Mouse (Mus musculus) heart, embryonic 14.5 days (tissue): ENCODE data around the gene Gnl2. TPM values are rescaled to one million over a fixed set of nuclear protein-coding genes. Genes with fewer than 3 reads are reported as not detected.

Experiments
- ATAC-seq: fragments of 200-750 bp; cut with Nextera tagmentation; 2 replicates; pipeline ENCODE4 v1.8.0; 2017; ENCODE audit warnings: low read depth, moderate TSS enrichment; ENCODE audit not compliant: insufficient number of reproducible peaks, insufficient read depth, low FRiP score
- H3K27ac ChIP-seq, 2 experiments: fragments of 200-500 bp in 1 of 2; fragments of 300-500 bp in 1 of 2; sonication (generic) in 1 of 2; replicated peaks in 1 of 2; 2 replicates each; pipeline ENCODE4 v1.5.1; 2012 to 2014; ENCODE audit warnings: low read depth in 2 of 2, low read length in 2 of 2, control low read depth in 1 of 2, mild to moderate bottlenecking in 1 of 2, mixed read lengths in 1 of 2; ENCODE audit not compliant: control insufficient read depth in 1 of 2, insufficient read depth in 1 of 2
- H3K27me3 ChIP-seq: fragments of 300-500 bp; sonication (generic); 2 replicates; pipeline ENCODE4 v1.6.1; 2014; ENCODE audit warnings: mild to moderate bottlenecking, low read length, control low read depth; ENCODE audit not compliant: control insufficient read depth, insufficient read depth
- H3K36me3 ChIP-seq: fragments of 300-500 bp; sonication (generic); 2 replicates; pipeline ENCODE4 v1.6.1; 2014; ENCODE audit warnings: mild to moderate bottlenecking, control low read depth, low read length, mixed read lengths; ENCODE audit not compliant: control insufficient read depth, insufficient read depth
- H3K4me1 ChIP-seq, 2 experiments: fragments of 200-500 bp in 1 of 2; fragments of 300-500 bp in 1 of 2; sonication (generic) in 1 of 2; 2 replicates each; pipeline ENCODE4 v1.6.1; 2012 to 2014; ENCODE audit warnings: low read length in 2 of 2, control low read depth in 1 of 2, mixed read lengths in 1 of 2; ENCODE audit not compliant: control insufficient read depth in 2 of 2, insufficient read depth in 2 of 2
- H3K4me2 ChIP-seq: fragments of 300-500 bp; sonication (generic); 2 replicates; pipeline ENCODE4 v1.6.1; 2014; ENCODE audit warnings: mild to moderate bottlenecking, low read length
- H3K4me3 ChIP-seq, 2 experiments: fragments of 200-500 bp in 1 of 2; fragments of 300-500 bp in 1 of 2; sonication (generic) in 1 of 2; 2 replicates each; pipeline ENCODE4 v1.5.1; 2012 to 2014; ENCODE audit warnings: low read length in 2 of 2, mild to moderate bottlenecking in 2 of 2, control low read depth in 1 of 2, low read depth in 1 of 2, moderate library complexity in 1 of 2; ENCODE audit not compliant: control insufficient read depth in 1 of 2, insufficient read depth in 1 of 2
- H3K9ac ChIP-seq: fragments of 300-500 bp; sonication (generic); 2 replicates; pipeline ENCODE4 v1.6.1; 2014; ENCODE audit warnings: mild to moderate bottlenecking, low read length
- H3K9me3 ChIP-seq: fragments of 300-500 bp; sonication (generic); 2 replicates; pipeline ENCODE4 v1.6.1; 2016; ENCODE audit warnings: low read length, control low read depth; ENCODE audit not compliant: control insufficient read depth
- WGBS: fragments of 180-500 bp; shearing (Covaris S2); extraction: QIAGEN DNeasy Blood & Tissue Kit; methylation state at CpG from one replicate; pipeline ENCODE4 v1.1.7; 2014; 5-methylcytosine and 5-hydroxymethylcytosine counted together
- polyA plus RNA-seq: library from polyadenylated mRNA; unstranded; fragments of >200 nt; fragmentation: Nextera tagmentation; extraction: Ambion mirVana; gene quantifications from 2 replicates; pipeline ENCODE4 v1.2.1, GENCODE M21; 2014

The Gnl2 gene
- polyA plus RNA-seq, 1 experiment from 2014 or later, result 58.5 TPM

GRCm38 (mm10) chr4:125093031-125093430, 76.6 kb downstream of the Gnl2 start:
- Histone ChIP-seq H3K27ac (no peak overlapping the region), H3K4me2 (no peak overlapping the region), H3K4me1 (no peaks in the 10 kb centered on the region), H3K27me3 (no peaks in the 10 kb centered on the region), H3K9ac (no peak overlapping the region), H3K9me3 (no peaks in the 10 kb centered on the region), H3K4me3 (no peak overlapping the region), H3K36me3 (peaks cover 56% of the 10 kb centered on the region)
- 87% methylated on average over 5 of the region's 5 CpGs for WGBS
- no peak for ATAC-seq

GRCm38 (mm10) chr4:125096066-125096465, 79.7 kb downstream of the Gnl2 start:
- Histone ChIP-seq H3K4me1 (no peaks in the 10 kb centered on the region), H3K27ac (no peak overlapping the region), H3K9ac (no peak overlapping the region), H3K36me3 (peaks cover 25% of the 10 kb centered on the region), H3K4me2 (no peak overlapping the region), H3K27me3 (no peaks in the 10 kb centered on the region), H3K4me3 (no peak overlapping the region), H3K9me3 (no peaks in the 10 kb centered on the region)
- ATAC-seq, result no peak
- 85% methylated on average over 5 of the region's 5 CpGs for WGBS

DNA sequence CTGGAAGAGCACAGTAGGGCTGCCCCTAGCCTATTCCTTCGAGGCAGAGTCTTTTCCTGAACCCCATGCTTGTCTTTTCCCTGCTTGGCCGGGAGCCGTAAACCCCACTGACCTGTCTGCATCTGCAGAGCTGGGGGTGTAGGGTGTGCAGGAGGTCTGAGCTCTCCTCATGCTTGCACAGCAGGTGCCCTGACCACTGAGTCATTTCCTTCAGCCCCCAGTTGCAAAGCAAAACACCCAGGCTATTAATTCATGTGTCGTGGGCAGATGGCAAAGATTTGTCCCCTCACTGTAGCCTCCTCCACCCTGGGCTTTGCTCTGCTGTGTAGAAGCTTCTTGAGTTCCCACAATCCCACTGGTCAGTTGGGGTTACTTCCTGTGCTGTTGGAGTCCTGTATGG, 81.0 kb downstream of the Gnl2 start:
- no peaks in the 10 kb centered on the region for H3K27me3 ChIP-seq
- 80% methylated on average over 4 of the region's 4 CpGs for WGBS
- no peaks in the 10 kb centered on the region for H3K9me3 ChIP-seq
- no peak overlapping the region for H3K9ac ChIP-seq
- H3K36me3 ChIP-seq, result peaks cover 17% of the 10 kb centered on the region; the same call in 1 of the 2 replicates
- ATAC-seq, result no peak
- no peaks in the 10 kb centered on the region for H3K4me1 ChIP-seq
- H3K4me2 ChIP-seq, result no peak overlapping the region
- H3K27ac ChIP-seq, result no peak overlapping the region
- no peak overlapping the region for H3K4me3 ChIP-seq

- WGBS, result 9% methylated on average over 8 of the region's 8 CpGs
- H3K36me3 ChIP-seq, result peaks cover 26% of the 10 kb centered on the region
- no peak overlapping the region for H3K4me3 ChIP-seq
- ATAC-seq, result no peak
- no peak overlapping the region for H3K27ac ChIP-seq
- H3K9me3 ChIP-seq, result no peaks in the 10 kb centered on the region
- no peaks in the 10 kb centered on the region for H3K27me3 ChIP-seq
- no peak overlapping the region for H3K4me2 ChIP-seq
- H3K9ac ChIP-seq, result no peak overlapping the region
- H3K4me1 ChIP-seq, result no peaks in the 10 kb centered on the region
Measured at GRCm38 (mm10) chr4:125099458-125099857, 83.1 kb downstream of the Gnl2 start.

GRCm38 (mm10) chr4:125101334-125101733, 84.9 kb downstream of the Gnl2 start:
- no peak for ATAC-seq
- H3K27ac ChIP-seq, result no peak overlapping the region
- H3K27me3 ChIP-seq, result no peaks in the 10 kb centered on the region
- H3K4me1 ChIP-seq, result peaks cover 0 to 9% of the 10 kb centered on the region in 2 experiments; a peak in 2 of 4 replicates
- no peak overlapping the region for H3K9ac ChIP-seq
- WGBS, result 69% methylated on average over 13 of the region's 13 CpGs
- no peak overlapping the region for H3K4me2 ChIP-seq
- peaks cover 34% of the 10 kb centered on the region for H3K36me3 ChIP-seq
- no peak overlapping the region for H3K4me3 ChIP-seq
- H3K9me3 ChIP-seq, result no peaks in the 10 kb centered on the region

Other genes with a start within 250 kb of the Gnl2 start
- gene Mtf1, start 214.5 kb upstream of the Gnl2 start, polyA plus RNA-seq, result 11.4 and 14.0 TPM in 2 replicates
- 23.1 and 28.1 TPM in 2 replicates for gene Yrdc, start 165.9 kb upstream of the Gnl2 start, polyA plus RNA-seq
- gene 1110065P20Rik, start 165.4 kb upstream of the Gnl2 start, polyA plus RNA-seq, result 48.8 and 56.9 TPM in 2 replicates
- gene Maneal, start 154.4 kb upstream of the Gnl2 start, polyA plus RNA-seq, result 0.14 and 0.16 TPM in 2 replicates
- not detected in 2 replicates for gene Epha10, start 135.7 kb upstream of the Gnl2 start, polyA plus RNA-seq
- gene 9930104L06Rik, start 79.5 kb upstream of the Gnl2 start, polyA plus RNA-seq, result 3.2 and 4.3 TPM in 2 replicates
- 95.1 and 98.7 TPM in 2 replicates for gene Cdca8, start 77.3 kb upstream of the Gnl2 start, polyA plus RNA-seq
- 8.3 and 9.5 TPM in 2 replicates for gene Rspo1, start 30.2 kb upstream of the Gnl2 start, polyA plus RNA-seq
- not detected in 2 replicates for gene Dnali1, start 49.1 kb downstream of the Gnl2 start, polyA plus RNA-seq
- 19.3 and 21.2 TPM in 2 replicates for gene Snip1, start 50.1 kb downstream of the Gnl2 start, polyA plus RNA-seq
- 43.8 and 46.0 TPM in 2 replicates for gene Meaf6, start 68.5 kb downstream of the Gnl2 start, polyA plus RNA-seq
- gene Zc3h12a, start 111.3 kb downstream of the Gnl2 start, polyA plus RNA-seq, result 1.1 and 1.3 TPM in 2 replicates